Mouse (Mus musculus): ENCODE measurements around the gene 1700029J07Rik.
A peak's percentile ranks its signal among the peaks of the same experiment; 100 is the strongest.

Gene 1700029J07Rik

GRCm38 (mm10) chr8:45946283-45946682, 28.8 kb downstream of the 1700029J07Rik start:
- DNase-seq: no peak

GRCm38 (mm10) chr8:45936986-45937385, 38.1 kb downstream of the 1700029J07Rik start:
- no peak for DNase-seq

GRCm38 (mm10) chr8:45934582-45935014, 40.5 kb downstream of the 1700029J07Rik start, which contains the start of gene Ccdc110:
Ccdc110 (plus strand) TSS chr8:45934619.
- peak; percentile 72 for DNase-seq

GRCm38 (mm10) chr8:45922116-45922515, 52.9 kb downstream of the 1700029J07Rik start:
- no peak for DNase-seq

GRCm38 (mm10) chr8:45920392-45920791, 54.7 kb downstream of the 1700029J07Rik start:
- no peak for DNase-seq

GRCm38 (mm10) chr8:45918891-45919290, 56.2 kb downstream of the 1700029J07Rik start:
- no peak for DNase-seq

GRCm38 (mm10) chr8:45917040-45917679, 57.9 kb downstream of the 1700029J07Rik start:
- no peak for DNase-seq

- no peak for DNase-seq
Measured at GRCm38 (mm10) chr8:45916496-45916895, 58.6 kb downstream of the 1700029J07Rik start.

- DNase-seq: no peak
Measured at GRCm38 (mm10) chr8:45913707-45914106, 61.3 kb downstream of the 1700029J07Rik start.

GRCm38 (mm10) chr8:45906251-45906619, 68.8 kb downstream of the 1700029J07Rik start:
- no peak for DNase-seq

GRCm38 (mm10) chr8:45905591-45906250, 69.3 kb downstream of the 1700029J07Rik start:
- DNase-seq: no peak

- no peak for DNase-seq
Measured at GRCm38 (mm10) chr8:45903659-45904058, 71.4 kb downstream of the 1700029J07Rik start.
